Mouse (Mus musculus): ENCODE results near the gene Clic6. TPM values are rescaled to one million over a fixed set of nuclear protein-coding genes. Genes with fewer than 3 reads are reported as not detected.

The Clic6 gene
- total and polyA plus RNA-seq, 3 experiments: not detected

GRCm38 (mm10) chr16:92577381-92577780 lies 91.8 kb downstream of the Clic6 start:
- Histone ChIP-seq H3K27me3 (ENCODE audit: control insufficient read depth in 1 of 2, insufficient read depth in 2 of 2, low read length in 2 of 2) (no peaks in the 10 kb centered on the region), H3K27ac (ENCODE audit: control insufficient read depth, low read depth, low read length) (no peak overlapping the region)
- no peak for DNase-seq (ENCODE audit: low read depth, low spot score)

GRCm38 (mm10) chr16:92578915-92579653 lies 93.5 kb downstream of the Clic6 start:
- no peak overlapping the region for H3K4me3 ChIP-seq (ENCODE audit: control insufficient read depth in 1 of 2, insufficient read depth in 1 of 2, low read depth in 2 of 2, low read length in 2 of 2)
- peak; percentile 58 for DNase-seq (ENCODE audit: low read depth, low spot score)
- H3K4me1 ChIP-seq (ENCODE audit: control insufficient read depth in 1 of 2, insufficient read depth in 2 of 2, low read length in 2 of 2): peaks cover 5 to 18% of the 10 kb centered on the region in 2 experiments; a peak in 3 of 4 replicates
- H3K79me2 ChIP-seq (ENCODE audit: control insufficient read depth, insufficient read depth, low read length, poor library complexity): no peaks in the 10 kb centered on the region
- no peaks in the 10 kb centered on the region for H3K27me3 ChIP-seq (ENCODE audit: control insufficient read depth in 1 of 2, insufficient read depth in 2 of 2, low read length in 2 of 2)
- no peaks in the 10 kb centered on the region for H3K9me3 ChIP-seq (replicated peaks; ENCODE audit: insufficient read depth, low read length)
- H3K36me3 ChIP-seq (ENCODE audit: control insufficient read depth in 1 of 2, insufficient read depth in 2 of 2, low read length in 2 of 2): peaks cover 0 to 4% of the 10 kb centered on the region in 2 experiments; a peak in 2 of 4 replicates
- no peak overlapping the region for H3K27ac ChIP-seq (ENCODE audit: control insufficient read depth, low read depth, low read length)
- no peak overlapping the region for H3K9ac ChIP-seq (ENCODE audit: control insufficient read depth, low read depth, low read length, poor library complexity, severe bottlenecking)
- TF ChIP-seq ZMIZ1 (IDR thresholded peaks at IDR 0.05; ENCODE audit: low read depth, low read length) (no peak), EP300 (IDR thresholded peaks at IDR 0.05; ENCODE audit: low read depth in 1 of 2, low read length in 2 of 2) (peak; percentile 17 to 39; a peak in 2 of 4 replicates), CTCF (IDR thresholded peaks at IDR 0.05 in 2 of 3, conservative IDR thresholded peaks at IDR 0.05 in 1 of 3; ENCODE audit: control insufficient read depth in 1 of 3, insufficient read depth in 1 of 3, low read depth in 2 of 3, low read length in 3 of 3, poor library complexity in 1 of 3, severe bottlenecking in 1 of 3) (no peak), RAD21 (IDR thresholded peaks at IDR 0.05; ENCODE audit: low read depth, low read length) (no peak), MAX (IDR thresholded peaks at IDR 0.05; ENCODE audit: low read length) (peak; percentile 60), GATA1 (IDR thresholded peaks at IDR 0.05; ENCODE audit: low read depth, low read length) (0 out of 2 replicates have a peak, but pooled peaks have one; percentile 23), MYB (IDR thresholded peaks at IDR 0.05; ENCODE audit: low read depth, low read length) (no peak), UBTF (IDR thresholded peaks at IDR 0.05; ENCODE audit: borderline replicate concordance, insufficient read depth, low read depth, low read length) (no peak), MAZ (IDR thresholded peaks at IDR 0.05; ENCODE audit: low read depth, low read length) (no peak), TBP (IDR thresholded peaks at IDR 0.05; ENCODE audit: low read depth, low read length) (no peak), POLR2AphosphoS2 (IDR thresholded peaks at IDR 0.05; ENCODE audit: low read length) (no peak), ZC3H11A (IDR thresholded peaks at IDR 0.05; ENCODE audit: low read depth, low read length) (no peak), ZNF384 (IDR thresholded peaks at IDR 0.05; ENCODE audit: low read depth, low read length) (no peak), MXI1 (IDR thresholded peaks at IDR 0.05; ENCODE audit: low read depth, low read length) (peak; percentile 82), SMC3 (IDR thresholded peaks at IDR 0.05; ENCODE audit: low read depth, low read length) (no peak), TCF12 (IDR thresholded peaks at IDR 0.05; ENCODE audit: low read depth, low read length) (no peak), NRF1 (IDR thresholded peaks at IDR 0.05; ENCODE audit: insufficient read depth, low read depth, low read length, poor library complexity, severe bottlenecking) (no peak), TAL1 (IDR thresholded peaks at IDR 0.05; ENCODE audit: low read length) (no peak), NELFE (IDR thresholded peaks at IDR 0.05; ENCODE audit: low read depth, low read length) (no peak), MYC (IDR thresholded peaks at IDR 0.05; ENCODE audit: low read depth, low read length) (0 out of 2 replicates have a peak, but pooled peaks have one; percentile 35), KAT2A (conservative IDR thresholded peaks at IDR 0.05; ENCODE audit: low read depth, low read length) (no peak), HCFC1 (IDR thresholded peaks at IDR 0.05; ENCODE audit: low read depth, low read length) (no peak), RCOR1 (IDR thresholded peaks at IDR 0.05; ENCODE audit: low read depth, low read length) (no peak), BHLHE40 (IDR thresholded peaks at IDR 0.05; ENCODE audit: borderline replicate concordance, low read depth, low read length) (no peak), E2F4 (IDR thresholded peaks at IDR 0.05; ENCODE audit: borderline replicate concordance, low read depth, low read length) (no peak), CHD2 (IDR thresholded peaks at IDR 0.05; ENCODE audit: low read length) (no peak), ETS1 (IDR thresholded peaks at IDR 0.05; ENCODE audit: low read depth, low read length) (peak; percentile 21), USF1 (IDR thresholded peaks at IDR 0.05; ENCODE audit: low read depth, low read length) (no peak), GABPA (IDR thresholded peaks at IDR 0.05; ENCODE audit: low read depth, low read length) (no peak)

More at GRCm38 (mm10) chr16:92577381-92577780, 91.8 kb downstream of the Clic6 start:
- Histone ChIP-seq H3K79me2 (ENCODE audit: control insufficient read depth, insufficient read depth, low read length, poor library complexity) (no peaks in the 10 kb centered on the region), H3K4me3 (ENCODE audit: control insufficient read depth in 1 of 2, insufficient read depth in 1 of 2, low read depth in 2 of 2, low read length in 2 of 2) (no peak overlapping the region), H3K36me3 (ENCODE audit: control insufficient read depth in 1 of 2, insufficient read depth in 2 of 2, low read length in 2 of 2) (peaks cover 0 to 3% of the 10 kb centered on the region in 2 experiments; a peak in 2 of 4 replicates), H3K9me3 (replicated peaks; ENCODE audit: insufficient read depth, low read length) (no peaks in the 10 kb centered on the region), H3K4me1 (ENCODE audit: control insufficient read depth in 1 of 2, insufficient read depth in 2 of 2, low read length in 2 of 2) (peaks cover 5 to 12% of the 10 kb centered on the region in 2 experiments; a peak in 3 of 4 replicates), H3K9ac (ENCODE audit: control insufficient read depth, low read depth, low read length, poor library complexity, severe bottlenecking) (no peak overlapping the region)
- TF ChIP-seq E2F4 (IDR thresholded peaks at IDR 0.05; ENCODE audit: borderline replicate concordance, low read depth, low read length) (no peak), MYB (IDR thresholded peaks at IDR 0.05; ENCODE audit: low read depth, low read length) (no peak), CHD1 (IDR thresholded peaks at IDR 0.05; ENCODE audit: low read depth, low read length) (no peak), POLR2AphosphoS2 (IDR thresholded peaks at IDR 0.05; ENCODE audit: low read length) (no peak), USF2 (IDR thresholded peaks at IDR 0.05; ENCODE audit: borderline replicate concordance in 1 of 2, insufficient read depth in 1 of 2, low read depth in 1 of 2, low read length in 2 of 2) (no peak)
